In the genomic region with DNA sequence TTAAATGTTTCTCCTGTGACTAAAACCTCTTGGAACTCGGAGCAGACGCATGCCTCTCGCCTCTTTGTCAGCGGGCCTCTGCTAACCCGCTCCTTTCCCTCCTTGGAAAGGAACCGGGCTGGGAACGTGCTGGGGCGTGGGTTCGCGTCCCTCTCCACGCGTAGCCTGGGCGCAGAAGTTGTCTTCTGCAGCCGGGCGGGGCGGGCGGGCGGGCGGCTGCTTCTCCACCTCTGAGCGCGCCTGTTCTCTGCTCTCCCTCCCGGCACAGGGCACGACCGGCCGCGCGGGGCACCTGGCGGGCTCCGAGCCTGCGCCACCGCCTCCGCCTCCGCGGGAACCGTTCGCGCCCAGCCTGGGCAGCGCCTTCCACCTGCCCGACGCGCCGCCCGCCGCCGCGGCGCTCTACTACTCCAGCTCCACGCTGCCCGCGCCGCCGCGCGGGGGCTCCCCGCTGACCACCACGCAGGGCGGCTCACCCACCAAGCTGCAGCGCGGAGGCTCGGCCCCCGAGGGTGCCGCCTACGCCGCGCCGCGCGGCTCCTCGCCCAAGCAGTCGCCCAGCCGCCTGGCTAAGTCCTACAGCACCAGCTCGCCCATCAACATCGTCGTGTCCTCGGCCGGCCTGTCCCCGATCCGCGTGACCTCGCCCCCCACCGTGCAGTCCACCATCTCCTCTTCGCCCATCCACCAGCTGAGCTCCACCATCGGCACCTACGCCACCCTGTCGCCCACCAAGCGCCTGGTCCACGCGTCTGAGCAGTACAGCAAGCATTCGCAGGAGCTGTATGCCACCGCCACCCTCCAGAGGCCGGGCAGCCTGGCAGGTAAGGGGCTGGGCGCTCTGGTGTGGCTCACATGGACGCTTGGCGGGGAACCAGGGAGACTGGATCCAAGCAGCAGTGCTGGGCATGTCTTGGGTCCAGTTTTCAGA, we compare ENCODE assay signal across 8 mouse cellular contexts.
A peak's percentile ranks its signal among the peaks of the same experiment; 100 is the strongest.
DNase-seq lines count a peak whose midpoint lies in the region; ATAC-seq and TF ChIP-seq lines count a peak whose summit lies in the region.

No protein-coding gene starts in this region.

- H3K9ac ChIP-seq in embryonic facial prominence, embryonic 12.5 days = peak overlapping the region; percentile 62
- H3K9ac ChIP-seq in hindbrain, embryonic 15.5 days = peak overlapping the region; percentile 63
- H3K9ac ChIP-seq in liver, embryonic 14.5 days (replicated peaks) = no peak overlapping the region

- peaks cover 35% of the 10 kb centered on the region for H3K27me3 ChIP-seq in embryonic facial prominence, embryonic 12.5 days
- no peaks in the 10 kb centered on the region for H3K27me3 ChIP-seq in hindbrain, embryonic 15.5 days
- peaks cover 17% of the 10 kb centered on the region for H3K27me3 ChIP-seq in liver, embryonic 14.5 days (ENCODE audit: control insufficient read depth, insufficient read depth, low read length)

- H3K4me2 ChIP-seq in embryonic facial prominence, embryonic 12.5 days (replicated peaks) = peak overlapping the region; percentile 98
- peak overlapping the region; percentile 97 for H3K4me2 ChIP-seq in hindbrain, embryonic 15.5 days
- peak overlapping the region; percentile 46 for H3K4me2 ChIP-seq in liver, embryonic 14.5 days (ENCODE audit: low read depth)

- H3K36me3 ChIP-seq in embryonic facial prominence, embryonic 12.5 days = no peaks in the 10 kb centered on the region
- no peaks in the 10 kb centered on the region for H3K36me3 ChIP-seq in hindbrain, embryonic 15.5 days
- H3K36me3 ChIP-seq in liver, embryonic 14.5 days (replicated peaks; ENCODE audit: control insufficient read depth, insufficient read depth, low read depth) = no peaks in the 10 kb centered on the region

- peak; percentile 86 for DNase-seq in heart, adult 11 months
- DNase-seq in heart, adult 9 months (ENCODE audit: low spot score in 2 of 2) = no peak
- DNase-seq in Muller cell, postnatal 12 days (ENCODE audit: inconsistent ontology term) = peak; percentile 53
- no peak for DNase-seq in liver, embryonic 14.5 days (ENCODE audit: low read depth in 3 of 3, low spot score in 3 of 3)
- DNase-seq in neural tube, embryonic 10.5 days (ENCODE audit: extremely low spot score, low spot score) = peak; percentile 53
- peak; percentile 2 to 5 for DNase-seq in urinary bladder, postnatal 36 days (ENCODE audit: low spot score in 2 of 2)

- ATAC-seq in embryonic facial prominence, embryonic 12.5 days (ENCODE audit: insufficient number of reproducible peaks, insufficient read depth, low FRiP score, low TSS enrichment) = 0 out of 2 replicates have a peak, but pooled peaks have one; percentile 58
- peak; percentile 68 for ATAC-seq in hindbrain, embryonic 15.5 days (ENCODE audit: low FRiP score, low read depth)
- ATAC-seq in liver, embryonic 14.5 days (ENCODE audit: insufficient read depth) = no peak

- no peaks in the 10 kb centered on the region for H3K9me3 ChIP-seq in embryonic facial prominence, embryonic 12.5 days
- H3K9me3 ChIP-seq in hindbrain, embryonic 15.5 days = no peaks in the 10 kb centered on the region
- no peaks in the 10 kb centered on the region for H3K9me3 ChIP-seq in liver, embryonic 14.5 days (ENCODE audit: control insufficient read depth, low read length)

- peaks cover 3% of the 10 kb centered on the region; the same call in 1 of the 2 replicates for H3K4me1 ChIP-seq in embryonic facial prominence, embryonic 12.5 days
- peaks cover 19% of the 10 kb centered on the region for H3K4me1 ChIP-seq in hindbrain, embryonic 15.5 days (replicated peaks)
- H3K4me1 ChIP-seq in liver, embryonic 14.5 days (replicated peaks; ENCODE audit: control insufficient read depth in 2 of 2, insufficient read depth in 2 of 2, low read length in 1 of 2) = no peaks in the 10 kb centered on the region

- WGBS in embryonic facial prominence, embryonic 12.5 days = 1% methylated on average over 94 of the region's 94 CpGs
- 2% methylated on average over 75 of the region's 94 CpGs for WGBS in hindbrain, embryonic 15.5 days
- 2% methylated on average over 81 of the region's 94 CpGs for WGBS in liver, embryonic 14.5 days (ENCODE audit: insufficient replicate concordance)

- peak overlapping the region; percentile 57 for H3K4me3 ChIP-seq in embryonic facial prominence, embryonic 12.5 days
- peak overlapping the region; percentile 55 for H3K4me3 ChIP-seq in hindbrain, embryonic 15.5 days
- peak overlapping the region in 1 of 2 experiments; percentile 34; a peak in 2 of 4 replicates for H3K4me3 ChIP-seq in liver, embryonic 14.5 days (ENCODE audit: insufficient read depth in 1 of 2, low read depth in 2 of 2, low read length in 2 of 2)

- TF ChIP-seq CTCF in liver, embryonic 14.5 days (IDR thresholded peaks at IDR 0.05; ENCODE audit: low read depth) = no peak

- TF ChIP-seq EP300 in liver, embryonic 14.5 days (IDR thresholded peaks at IDR 0.05; ENCODE audit: low read depth) = no peak

- H3K27ac ChIP-seq in embryonic facial prominence, embryonic 12.5 days = no peak overlapping the region
- no peak overlapping the region; the same call in 1 of the 2 replicates for H3K27ac ChIP-seq in hindbrain, embryonic 15.5 days (replicated peaks)
- no peak overlapping the region for H3K27ac ChIP-seq in liver, embryonic 14.5 days

Comparison
In these comparisons a context has a peak if more than half of its experiments do, and no peak if none do; other contexts are left out.
1. DNase-seq: peak in heart, adult 11 months (single experiment), Muller cell, postnatal 12 days (single experiment), neural tube, embryonic 10.5 days (single experiment) and urinary bladder, postnatal 36 days (2 of 2); none in heart, adult 9 months (0 of 2) and liver, embryonic 14.5 days (0 of 3).
2. H3K4me2 ChIP-seq: peak in every context shown above with its lines; median percentile 98 in embryonic facial prominence, embryonic 12.5 days; 97 in hindbrain, embryonic 15.5 days; 46 in liver, embryonic 14.5 days.